21 mouse cellular contexts compared by ENCODE assay signal in genomic region chr7:101539774-101540173, GRCm38 (mm10). TPM values are rescaled to one million over a fixed set of nuclear protein-coding genes. Genes with fewer than 3 reads are reported as not detected.
DNase-seq lines count a peak whose midpoint lies in the region; ATAC-seq lines count a peak whose summit lies in the region.
"Had no signal": no experiment of that assay in that cellular context is flagged by ENCODE, and none has a peak within 500 bp of the region (broad histone marks: within the 10 kb centered on the region; RNA-seq: fewer than 3 reads in every experiment).

No protein-coding gene starts in this region.

- H3K4me3 ChIP-seq in forebrain, embryonic 14.5 days (ENCODE audit: low read depth, low read length), result no peak overlapping the region
- H3K4me3 ChIP-seq in forebrain, embryonic 13.5 days, result no peak overlapping the region
- no peak overlapping the region for H3K4me3 ChIP-seq in midbrain, embryonic 11.5 days (ENCODE audit: low read depth, low read length)
- no peak overlapping the region for H3K4me3 ChIP-seq in midbrain, embryonic 10.5 days
- H3K4me3 ChIP-seq: embryonic facial prominence, embryonic 13.5 days; gastrocnemius, adult 2 months; heart, embryonic 12.5 days; hindbrain, embryonic 15.5 days had no signal

- no peak for DNase-seq in forebrain, embryonic 14.5 days (ENCODE audit: low spot score)
- DNase-seq in midbrain, embryonic 11.5 days (ENCODE audit: low spot score, missing footprints), result peak; percentile 88
- no peak for DNase-seq in midbrain, embryonic 10.5 days (ENCODE audit: low spot score)
- peak; percentile 21 for DNase-seq in ZHBTc4 (ENCODE audit: low read depth, low spot score)
- no peak for DNase-seq in layer of hippocampus, adult 11-12 months (ENCODE audit: low spot score)
- no peak for DNase-seq in right cerebral cortex, postnatal 14 days
- DNase-seq: adrenal gland, postnatal 10 days; B cell, adult 2 months; cerebellum, adult 11-12 months; cerebellum, adult 9-10 months; cerebellum, postnatal 25 days; gastrocnemius, adult 2 months; gastrocnemius, postnatal 25 days; heart, postnatal 36 days had no signal

- H3K36me3 ChIP-seq in forebrain, embryonic 14.5 days (ENCODE audit: control insufficient read depth, insufficient read depth, low read length), result no peaks in the 10 kb centered on the region
- no peaks in the 10 kb centered on the region for H3K36me3 ChIP-seq in forebrain, embryonic 13.5 days (ENCODE audit: poor library complexity, severe bottlenecking)
- H3K36me3 ChIP-seq in midbrain, embryonic 11.5 days (ENCODE audit: control insufficient read depth, insufficient read depth, low read length), result no peaks in the 10 kb centered on the region
- H3K36me3 ChIP-seq in midbrain, embryonic 10.5 days, result no peaks in the 10 kb centered on the region
- H3K36me3 ChIP-seq: embryonic facial prominence, embryonic 13.5 days; heart, embryonic 12.5 days; hindbrain, embryonic 15.5 days had no signal

- H3K27me3 ChIP-seq in forebrain, embryonic 14.5 days (replicated peaks; ENCODE audit: control insufficient read depth, insufficient read depth, low read length), result no peaks in the 10 kb centered on the region
- no peaks in the 10 kb centered on the region for H3K27me3 ChIP-seq in forebrain, embryonic 13.5 days
- H3K27me3 ChIP-seq in midbrain, embryonic 11.5 days (ENCODE audit: control insufficient read depth, insufficient read depth, low read length), result no peaks in the 10 kb centered on the region
- H3K27me3 ChIP-seq in midbrain, embryonic 10.5 days (ENCODE audit: low read depth, poor library complexity, severe bottlenecking), result peaks cover 6% of the 10 kb centered on the region; the same call in 1 of the 2 replicates
- H3K27me3 ChIP-seq: embryonic facial prominence, embryonic 13.5 days; hindbrain, embryonic 15.5 days had no signal

- no peak overlapping the region for H3K4me2 ChIP-seq in forebrain, embryonic 14.5 days (ENCODE audit: low read length)
- no peak overlapping the region for H3K4me2 ChIP-seq in forebrain, embryonic 13.5 days
- H3K4me2 ChIP-seq in midbrain, embryonic 11.5 days, result no peak overlapping the region
- H3K4me2 ChIP-seq: embryonic facial prominence, embryonic 13.5 days; heart, embryonic 12.5 days; hindbrain, embryonic 15.5 days had no signal

- no peaks in the 10 kb centered on the region for H3K4me1 ChIP-seq in forebrain, embryonic 14.5 days (ENCODE audit: control insufficient read depth, insufficient read depth, low read length)
- H3K4me1 ChIP-seq in forebrain, embryonic 13.5 days, result no peaks in the 10 kb centered on the region
- H3K4me1 ChIP-seq in midbrain, embryonic 11.5 days (ENCODE audit: control insufficient read depth, insufficient read depth, low read length), result no peaks in the 10 kb centered on the region
- peaks cover 30% of the 10 kb centered on the region for H3K4me1 ChIP-seq in midbrain, embryonic 10.5 days
- H3K4me1 ChIP-seq: embryonic facial prominence, embryonic 13.5 days; heart, embryonic 12.5 days had no signal

- WGBS in forebrain, embryonic 14.5 days, result 40% methylated on average over 9 of the region's 9 CpGs
- 39% methylated on average over 9 of the region's 9 CpGs for WGBS in forebrain, embryonic 13.5 days
- WGBS in midbrain, embryonic 11.5 days, result 52% methylated on average over 9 of the region's 9 CpGs
- 51% methylated on average over 9 of the region's 9 CpGs for WGBS in midbrain, embryonic 10.5 days

- ATAC-seq in forebrain, embryonic 14.5 days, result 0 out of 2 replicates have a peak, but pooled peaks have one; percentile 23
- no peak for ATAC-seq in forebrain, embryonic 13.5 days
- ATAC-seq in midbrain, embryonic 11.5 days (ENCODE audit: low FRiP score), result no peak
- ATAC-seq: CD4-positive, CD25-positive, alpha-beta regulatory T cell, adult 4 months; intestine, embryonic 16.5 days had no signal

- H3K9me3 ChIP-seq in forebrain, embryonic 14.5 days (replicated peaks; ENCODE audit: control insufficient read depth, low read length), result no peaks in the 10 kb centered on the region
- H3K9me3 ChIP-seq in forebrain, embryonic 13.5 days (replicated peaks), result no peaks in the 10 kb centered on the region
- H3K9me3 ChIP-seq in midbrain, embryonic 11.5 days (ENCODE audit: control insufficient read depth, low read length), result no peaks in the 10 kb centered on the region
- H3K9me3 ChIP-seq in midbrain, embryonic 10.5 days (replicated peaks), result no peaks in the 10 kb centered on the region
- H3K9me3 ChIP-seq: embryonic facial prominence, embryonic 13.5 days; heart, embryonic 12.5 days; hindbrain, embryonic 15.5 days had no signal

- no peak overlapping the region for H3K9ac ChIP-seq in forebrain, embryonic 14.5 days (ENCODE audit: low read length)
- H3K9ac ChIP-seq in forebrain, embryonic 13.5 days, result no peak overlapping the region
- H3K9ac ChIP-seq in midbrain, embryonic 11.5 days (ENCODE audit: low read length), result no peak overlapping the region
- H3K9ac ChIP-seq: embryonic facial prominence, embryonic 13.5 days; heart, embryonic 12.5 days; hindbrain, embryonic 15.5 days had no signal

- no peak overlapping the region for H3K27ac ChIP-seq in forebrain, embryonic 14.5 days (ENCODE audit: low read depth, low read length)
- no peak overlapping the region for H3K27ac ChIP-seq in forebrain, embryonic 13.5 days
- no peak overlapping the region for H3K27ac ChIP-seq in midbrain, embryonic 11.5 days (ENCODE audit: low read depth, low read length)
- H3K27ac ChIP-seq in midbrain, embryonic 10.5 days (replicated peaks), result no peak overlapping the region
- H3K27ac ChIP-seq: embryonic facial prominence, embryonic 13.5 days; gastrocnemius, adult 2 months; hindbrain, embryonic 15.5 days had no signal

RNA-seq across cellular contexts. Expression of gene Art2b, which starts 45.6 kb away (rescaled TPM):
- not detected in 2 replicates for polyA plus RNA-seq in forebrain, embryonic 14.5 days (2014; fragmentation: Nextera tagmentation; extraction: Ambion mirVana)
- not detected in 2 replicates for polyA plus RNA-seq in forebrain, embryonic 13.5 days (2015; fragmentation: Nextera tagmentation; extraction: Ambion mirVana)
- polyA plus RNA-seq in midbrain, embryonic 11.5 days (2014; fragmentation: Nextera tagmentation; extraction: Ambion mirVana), result not detected in 2 replicates
- not detected in 2 replicates for polyA plus RNA-seq in midbrain, embryonic 10.5 days (2016; fragmentation: Nextera tagmentation; extraction: Ambion mirVana)
- polyA plus RNA-seq: embryonic facial prominence, embryonic 13.5 days; heart, embryonic 12.5 days; hindbrain, embryonic 11.5 days; hindbrain, embryonic 15.5 days had no signal

Comparison
In these comparisons a context has a peak if more than half of its experiments do, and no peak if none do; other contexts are left out.
1. DNase-seq: peak in midbrain, embryonic 11.5 days (single experiment) and ZHBTc4 (single experiment); none in forebrain, embryonic 14.5 days (single experiment), midbrain, embryonic 10.5 days (single experiment), layer of hippocampus, adult 11-12 months (single experiment) and right cerebral cortex, postnatal 14 days (single experiment).